Mouse (Mus musculus) heart, embryonic 13.5 days (tissue): ENCODE data around the gene Lcmt1. TPM values are rescaled to one million over a fixed set of nuclear protein-coding genes. Genes with fewer than 3 reads are reported as not detected.

Experiments used
- ATAC-seq: fragments of 200-750 bp; cut with Nextera tagmentation; 2 replicates; pipeline ENCODE4 v1.8.0; 2017; ENCODE audit warnings: moderate TSS enrichment; ENCODE audit not compliant: insufficient number of reproducible peaks, low FRiP score, low TSS enrichment; ENCODE audit errors: extremely low read depth
- H3K27ac ChIP-seq: fragments of 300-500 bp; sonication (generic); replicated peaks from 2 replicates; pipeline ENCODE4 v1.5.1; 2015; ENCODE audit warnings: moderate library complexity, mild to moderate bottlenecking, inconsistent platforms
- H3K27me3 ChIP-seq: fragments of 300-500 bp; sonication (generic); replicated peaks from 2 replicates; pipeline ENCODE4 v1.6.1; 2015; ENCODE audit warnings: mild to moderate bottlenecking, inconsistent platforms
- H3K36me3 ChIP-seq: fragments of 300-500 bp; sonication (generic); 2 replicates; pipeline ENCODE4 v1.6.1; 2015; ENCODE audit warnings: mild to moderate bottlenecking, inconsistent platforms
- H3K4me1 ChIP-seq: fragments of 300-500 bp; sonication (generic); 2 replicates; pipeline ENCODE4 v1.6.1; 2015; ENCODE audit warnings: inconsistent platforms
- H3K4me2 ChIP-seq: fragments of 300-500 bp; sonication (generic); 2 replicates; pipeline ENCODE4 v1.6.1; 2015; ENCODE audit warnings: inconsistent platforms, mild to moderate bottlenecking, moderate library complexity
- H3K4me3 ChIP-seq: fragments of 300-500 bp; sonication (generic); 2 replicates; pipeline ENCODE4 v1.5.1; 2015; ENCODE audit warnings: moderate library complexity, mild to moderate bottlenecking, inconsistent platforms
- H3K9ac ChIP-seq: fragments of 300-500 bp; sonication (generic); 2 replicates; pipeline ENCODE4 v1.6.1; 2015; ENCODE audit warnings: inconsistent platforms, mild to moderate bottlenecking, moderate library complexity
- H3K9me3 ChIP-seq: fragments of 300-500 bp; sonication (generic); 2 replicates; pipeline ENCODE4 v1.6.1; 2016; ENCODE audit warnings: inconsistent platforms
- WGBS: fragments of 180-500 bp; shearing (Covaris S2); methylation state at CpG from one replicate; pipeline ENCODE4 v1.1.7; 2015; ENCODE audit warnings: mixed read lengths; 5-methylcytosine and 5-hydroxymethylcytosine counted together
- polyA plus RNA-seq: library from polyadenylated mRNA; unstranded; fragments of >200 nt; fragmentation: Nextera tagmentation; extraction: Ambion mirVana; gene quantifications from 2 replicates; pipeline ENCODE4 v1.2.1, GENCODE M21; 2015

Gene Lcmt1
- polyA plus RNA-seq, 1 experiment from 2014 or later, result 36.7 TPM

DNA sequence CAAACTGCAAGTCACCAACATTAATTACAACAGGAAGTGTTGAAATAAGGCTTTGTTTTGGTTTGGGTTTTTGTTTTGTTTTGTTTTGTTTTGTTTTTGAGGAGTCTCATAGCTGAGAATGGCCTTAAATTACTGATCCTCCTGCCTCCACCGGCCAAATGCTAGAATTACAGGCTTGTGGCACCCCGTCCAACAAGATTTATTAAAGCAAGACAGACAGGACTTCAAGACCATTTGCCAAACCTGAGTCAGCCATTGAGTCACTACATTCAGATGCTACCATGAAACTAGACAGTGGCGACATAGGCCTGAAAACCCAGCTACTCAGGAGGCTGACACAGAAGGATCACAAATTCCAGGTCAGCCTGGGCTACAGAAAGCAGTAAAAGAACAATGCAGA is 1.9 kb downstream of the Lcmt1 start:
- H3K27me3 ChIP-seq, result 0 out of 2 replicates have a peak, but pooled peaks cover 3% of the 10 kb centered on the region
- no peaks in the 10 kb centered on the region for H3K36me3 ChIP-seq
- WGBS, result 65% methylated on average over 3 of the region's 3 CpGs
- no peaks in the 10 kb centered on the region for H3K9me3 ChIP-seq
- peaks cover 31% of the 10 kb centered on the region for H3K4me1 ChIP-seq
- H3K4me2 ChIP-seq, result no peak overlapping the region
- no peak for ATAC-seq
- no peak overlapping the region for H3K4me3 ChIP-seq
- H3K9ac ChIP-seq, result no peak overlapping the region
- no peak overlapping the region for H3K27ac ChIP-seq

DNA sequence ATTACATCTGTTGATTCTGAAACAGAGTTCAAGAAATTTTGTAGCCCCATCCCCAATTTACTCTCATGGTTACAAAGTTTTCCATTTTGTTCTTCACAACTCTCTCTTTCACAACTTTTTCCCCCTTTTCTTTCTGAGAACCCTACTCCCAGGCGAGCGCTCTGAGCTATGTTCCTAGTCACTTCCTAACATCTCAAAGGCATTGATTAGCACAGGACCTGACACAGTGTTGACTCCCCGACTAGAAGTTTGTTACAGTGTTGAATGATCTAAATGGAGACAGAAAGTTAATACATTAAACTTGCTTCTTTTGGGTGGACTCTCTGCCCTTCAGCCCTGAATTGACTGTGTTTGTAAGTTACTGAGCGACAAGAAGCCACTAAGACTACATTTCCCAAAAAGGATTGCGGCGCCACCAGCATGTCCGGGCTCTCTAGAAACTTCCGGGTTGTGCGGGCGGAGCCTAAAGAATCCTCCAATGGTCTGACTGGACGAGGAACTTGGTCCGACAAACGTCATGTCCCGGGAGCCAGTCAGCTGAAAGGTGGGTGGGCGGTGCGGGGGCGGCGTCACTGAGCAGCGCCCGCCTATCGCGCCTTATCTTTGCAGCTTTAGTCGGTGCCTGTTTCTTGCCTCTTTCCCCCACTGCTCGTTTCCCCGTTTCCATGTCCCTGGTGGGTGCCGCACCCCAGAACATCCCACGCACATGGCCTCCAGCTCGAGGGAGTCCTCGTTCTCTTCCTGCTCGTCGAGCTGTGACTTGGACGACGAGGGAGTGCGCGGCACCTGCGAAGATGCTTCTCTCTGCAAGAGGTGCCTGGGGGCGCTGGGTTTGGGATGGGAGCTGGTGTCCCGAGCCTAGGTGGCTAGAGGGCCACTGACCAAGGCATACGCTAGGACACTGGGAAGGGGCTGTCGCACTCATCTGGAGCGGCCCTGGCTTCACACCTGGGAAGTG is 8.1 kb downstream of the Lcmt1 start:
- Histone ChIP-seq H3K9ac (peak overlapping the region; percentile 84), H3K4me2 (peak overlapping the region; percentile 81), H3K36me3 (0 out of 2 replicates have a peak, but pooled peaks cover 4% of the 10 kb centered on the region), H3K4me3 (peak overlapping the region; percentile 69), H3K9me3 (no peaks in the 10 kb centered on the region), H3K27me3 (0 out of 2 replicates have a peak, but pooled peaks cover 2% of the 10 kb centered on the region), H3K27ac (peak overlapping the region; percentile 16; the same call in 1 of the 2 replicates), H3K4me1 (peaks cover 15% of the 10 kb centered on the region)
- whole genome bisulfite sequencing, result 3% methylated on average over 40 of the region's 41 CpGs
- ATAC-seq, result peak; percentile 99

DNA sequence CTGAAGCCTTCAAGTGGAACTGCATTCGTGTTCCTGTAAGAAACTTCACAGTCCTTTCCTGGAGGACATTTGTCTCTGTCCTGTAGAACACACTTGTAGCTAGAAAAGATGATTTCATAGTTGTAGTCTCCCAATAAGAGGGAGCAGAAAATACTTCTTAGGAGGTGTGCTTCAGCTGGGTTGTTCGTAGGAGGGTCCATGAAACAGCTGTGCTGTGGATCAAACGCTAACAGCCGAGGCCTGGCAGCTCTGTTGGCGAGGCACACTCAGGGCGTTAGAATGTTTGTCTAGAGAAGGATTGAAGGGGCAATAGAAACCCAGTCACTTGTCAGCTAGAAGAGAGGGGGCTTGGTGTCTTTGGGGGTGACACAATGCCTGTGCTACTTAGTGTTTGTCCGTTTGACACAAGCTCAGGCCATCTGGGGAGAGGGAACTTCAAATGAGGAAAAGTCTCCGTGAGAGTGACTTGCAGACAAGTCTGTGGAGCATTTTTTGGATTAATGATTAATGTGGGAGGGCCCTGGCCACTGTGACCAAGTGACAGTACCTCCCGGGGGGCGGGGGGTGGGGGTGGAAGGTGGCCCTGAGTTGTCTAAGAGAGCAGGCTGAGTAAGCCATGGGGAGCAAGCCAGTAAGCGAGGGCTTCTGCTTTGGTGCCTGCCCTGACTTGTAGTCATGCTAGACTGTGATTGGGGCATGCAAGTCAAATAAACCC is 16.3 kb downstream of the Lcmt1 start:
- Histone ChIP-seq H3K4me2 (no peak overlapping the region), H3K9me3 (no peaks in the 10 kb centered on the region), H3K27ac (no peak overlapping the region), H3K27me3 (no peaks in the 10 kb centered on the region), H3K4me3 (no peak overlapping the region), H3K4me1 (peaks cover 8% of the 10 kb centered on the region), H3K9ac (no peak overlapping the region), H3K36me3 (peaks cover 32% of the 10 kb centered on the region)
- ATAC-seq, result no peak
- 56% methylated on average over 11 of the region's 11 CpGs for WGBS

DNA sequence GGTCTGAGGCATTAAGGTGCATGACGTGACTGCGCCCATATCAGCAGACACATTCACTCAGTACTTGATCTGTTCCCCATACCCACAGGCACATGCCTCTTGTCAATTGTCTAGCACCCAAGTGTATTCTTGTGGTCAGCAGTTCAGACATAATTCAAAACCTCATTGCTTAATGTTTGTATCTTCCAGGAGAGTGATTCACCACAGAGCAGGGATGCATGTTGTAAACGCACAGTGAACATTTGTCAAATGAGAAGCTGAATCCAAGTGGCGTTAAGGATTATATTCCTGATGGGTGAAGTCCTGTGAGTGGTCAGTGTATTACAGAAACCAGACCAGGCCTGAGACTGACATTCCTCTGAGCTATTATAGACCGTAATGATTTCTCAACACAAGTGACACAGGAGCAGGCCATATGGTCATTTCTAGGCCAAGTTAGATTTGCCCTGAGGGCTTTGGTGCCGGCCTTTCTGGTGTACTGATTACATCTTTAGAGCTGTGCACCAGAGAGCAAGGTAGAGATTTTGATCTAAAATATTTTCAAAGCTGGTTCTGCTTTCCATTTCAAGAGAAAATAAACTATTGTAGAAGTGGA is 20.2 kb downstream of the Lcmt1 start:
- Histone ChIP-seq H3K9me3 (no peaks in the 10 kb centered on the region), H3K4me2 (no peak overlapping the region), H3K27ac (no peak overlapping the region), H3K36me3 (peaks cover 39% of the 10 kb centered on the region), H3K4me3 (no peak overlapping the region), H3K9ac (no peak overlapping the region), H3K4me1 (peaks cover 24% of the 10 kb centered on the region), H3K27me3 (no peaks in the 10 kb centered on the region)
- WGBS, result 77% methylated on average over 6 of the region's 6 CpGs
- ATAC-seq, result no peak

DNA sequence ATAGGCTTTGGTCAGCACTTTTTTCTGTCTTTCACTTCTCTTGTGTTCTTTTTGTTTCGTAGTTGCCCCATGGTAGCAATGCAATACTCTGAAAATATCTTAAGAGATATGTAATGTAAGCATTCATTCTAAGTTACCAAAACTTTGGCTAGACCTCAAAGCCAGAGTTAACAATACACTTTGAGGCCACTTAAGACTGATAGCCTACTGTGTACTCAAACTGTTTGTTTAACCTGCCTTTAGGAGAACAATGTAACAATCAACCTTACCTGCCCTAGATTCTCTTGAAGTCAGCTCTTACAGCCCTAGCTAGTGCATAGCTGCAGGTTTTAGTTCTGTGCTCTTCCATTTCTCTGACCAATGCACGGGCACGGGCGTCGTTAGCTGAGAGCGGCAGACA is 24.7 kb downstream of the Lcmt1 start:
- Histone ChIP-seq H3K9ac (no peak overlapping the region), H3K27ac (no peak overlapping the region), H3K4me1 (peaks cover 16% of the 10 kb centered on the region), H3K4me3 (no peak overlapping the region), H3K4me2 (no peak overlapping the region), H3K27me3 (no peaks in the 10 kb centered on the region), H3K36me3 (peaks cover 24% of the 10 kb centered on the region; the same call in 1 of the 2 replicates), H3K9me3 (no peaks in the 10 kb centered on the region)
- 61% methylated on average over 6 of the region's 6 CpGs for WGBS
- ATAC-seq, result no peak

DNA sequence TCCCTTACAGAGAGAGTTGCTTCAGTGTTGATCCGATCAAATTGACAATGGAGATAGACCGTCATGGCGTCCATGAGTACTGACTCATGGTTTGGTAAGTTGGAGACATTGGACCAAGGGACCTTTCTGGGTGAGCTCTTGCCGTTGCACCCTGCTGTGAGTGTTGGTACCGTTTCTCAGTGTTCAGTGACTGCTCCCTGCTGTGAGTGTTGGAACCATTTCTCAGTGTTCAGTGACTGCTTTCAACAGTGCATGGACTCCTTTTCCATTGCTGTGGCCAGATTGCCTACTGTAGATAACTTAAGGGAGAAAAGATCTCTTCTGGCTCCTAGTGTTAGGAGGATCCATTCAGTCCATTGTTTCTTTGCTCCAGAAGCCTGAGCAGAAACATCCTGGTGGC is 27.3 kb downstream of the Lcmt1 start:
- Histone ChIP-seq H3K4me3 (no peak overlapping the region), H3K4me1 (peaks cover 16% of the 10 kb centered on the region), H3K4me2 (no peak overlapping the region), H3K9me3 (no peaks in the 10 kb centered on the region), H3K36me3 (peaks cover 17% of the 10 kb centered on the region), H3K27me3 (no peaks in the 10 kb centered on the region), H3K9ac (no peak overlapping the region), H3K27ac (no peak overlapping the region)
- 82% methylated on average over 5 of the region's 5 CpGs for WGBS
- no peak for ATAC-seq

DNA sequence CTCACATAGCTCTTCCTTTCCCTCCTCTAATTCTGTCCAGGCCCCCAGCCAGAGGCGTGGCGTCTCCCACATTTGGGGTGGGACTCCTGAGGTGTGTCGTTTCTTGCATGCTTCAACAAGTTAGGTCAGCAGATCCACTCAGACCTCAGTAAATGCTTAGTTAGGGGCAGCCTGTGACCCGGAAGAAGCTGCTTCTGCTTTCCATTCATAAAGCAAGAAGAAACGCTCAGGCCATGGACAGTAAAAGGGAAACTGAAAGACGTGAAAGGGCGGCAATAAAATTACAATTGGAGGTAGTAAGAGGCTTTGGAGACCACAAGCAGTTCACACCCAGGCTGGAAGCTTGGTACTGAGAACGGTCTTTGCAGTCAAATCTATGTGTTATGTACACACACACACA is 27.8 kb downstream of the Lcmt1 start:
- ATAC-seq, result no peak
- no peak overlapping the region for H3K27ac ChIP-seq
- no peak overlapping the region for H3K4me2 ChIP-seq
- peaks cover 16% of the 10 kb centered on the region for H3K4me1 ChIP-seq
- H3K4me3 ChIP-seq, result no peak overlapping the region
- H3K9ac ChIP-seq, result no peak overlapping the region
- H3K36me3 ChIP-seq, result peaks cover 18% of the 10 kb centered on the region
- no peaks in the 10 kb centered on the region for H3K27me3 ChIP-seq
- 78% methylated on average over 8 of the region's 8 CpGs for WGBS
- H3K9me3 ChIP-seq, result no peaks in the 10 kb centered on the region

DNA sequence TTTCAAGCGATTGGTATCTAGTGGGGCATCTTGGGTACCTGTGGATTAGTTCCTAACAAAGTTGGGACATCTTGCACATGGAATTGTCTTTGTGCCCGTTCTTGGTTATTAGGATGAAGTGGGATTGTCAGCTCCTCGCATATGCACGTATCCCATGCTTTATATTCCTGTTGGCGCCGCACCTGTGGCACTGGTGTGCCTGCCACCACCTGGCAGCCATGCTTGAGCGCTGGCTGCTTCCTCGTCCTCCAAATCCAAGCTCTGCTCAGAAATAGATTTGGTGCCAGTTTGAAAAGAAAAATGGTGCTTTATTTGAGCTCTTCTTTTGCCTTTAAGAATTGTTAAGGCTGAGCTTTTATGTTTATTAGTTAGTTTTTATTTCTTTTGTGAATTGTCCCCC is 28.3 kb downstream of the Lcmt1 start:
- no peak overlapping the region for H3K27ac ChIP-seq
- WGBS, result 84% methylated on average over 8 of the region's 8 CpGs

DNA sequence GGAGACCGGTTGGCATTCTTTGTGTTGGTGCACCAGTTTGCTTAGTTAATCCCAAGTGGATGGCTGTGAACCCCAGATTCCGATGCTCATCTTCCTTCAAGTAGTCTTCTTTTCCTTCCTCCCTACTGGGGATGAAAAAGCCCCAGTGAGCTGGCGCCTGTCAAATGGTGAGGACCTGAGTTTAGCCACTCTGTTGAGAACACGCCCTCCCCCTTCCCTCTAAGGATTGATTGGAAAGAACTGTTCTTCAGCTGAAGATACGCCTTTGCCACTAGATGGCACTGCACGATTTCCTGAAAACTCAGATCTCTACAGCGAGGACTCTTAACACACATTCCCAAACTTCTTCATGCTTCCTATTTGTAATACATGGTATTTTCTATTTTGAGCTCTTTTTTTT is 29.2 kb downstream of the Lcmt1 start:
- ATAC-seq, result no peak
- H3K4me3 ChIP-seq, result no peak overlapping the region
- H3K4me1 ChIP-seq, result peaks cover 12% of the 10 kb centered on the region
- no peak overlapping the region for H3K4me2 ChIP-seq
- no peak overlapping the region for H3K27ac ChIP-seq
- no peak overlapping the region for H3K9ac ChIP-seq
- WGBS, result 22% methylated on average over 7 of the region's 7 CpGs
- H3K9me3 ChIP-seq, result no peaks in the 10 kb centered on the region
- H3K27me3 ChIP-seq, result no peaks in the 10 kb centered on the region
- H3K36me3 ChIP-seq, result peaks cover 20% of the 10 kb centered on the region

More for the DNA sequence above, 28.3 kb downstream of the Lcmt1 start:
- Histone ChIP-seq H3K4me1 (peaks cover 16% of the 10 kb centered on the region), H3K9ac (no peak overlapping the region), H3K36me3 (peaks cover 20% of the 10 kb centered on the region), H3K9me3 (no peaks in the 10 kb centered on the region), H3K27me3 (no peaks in the 10 kb centered on the region), H3K4me2 (no peak overlapping the region), H3K4me3 (no peak overlapping the region)
- ATAC-seq, result no peak

DNA sequence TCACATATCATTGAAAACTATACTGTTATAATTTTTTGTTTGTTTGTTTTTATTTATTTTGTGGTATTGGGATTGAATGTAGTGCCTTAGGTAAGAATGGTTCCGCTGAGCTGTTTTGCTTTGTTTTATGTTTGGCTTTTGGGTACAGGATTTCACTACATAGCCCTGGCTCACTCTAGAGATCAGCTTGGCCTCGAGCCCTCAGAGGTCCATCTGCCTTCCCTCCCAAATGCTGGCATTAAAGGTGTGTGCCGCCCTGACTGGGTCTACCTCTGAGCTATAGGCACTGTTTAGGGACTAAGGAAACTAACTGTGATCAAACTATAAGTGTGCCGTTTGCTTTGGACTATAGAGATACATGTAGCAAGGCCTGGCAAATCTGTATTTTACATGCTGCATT is 29.7 kb downstream of the Lcmt1 start:
- Histone ChIP-seq H3K27me3 (no peaks in the 10 kb centered on the region), H3K9ac (no peak overlapping the region), H3K4me2 (no peak overlapping the region), H3K27ac (no peak overlapping the region), H3K9me3 (no peaks in the 10 kb centered on the region), H3K4me3 (no peak overlapping the region), H3K4me1 (peaks cover 12% of the 10 kb centered on the region), H3K36me3 (peaks cover 23% of the 10 kb centered on the region)
- ATAC-seq, result no peak
- WGBS, result 72% methylated on average over 4 of the region's 4 CpGs

DNA sequence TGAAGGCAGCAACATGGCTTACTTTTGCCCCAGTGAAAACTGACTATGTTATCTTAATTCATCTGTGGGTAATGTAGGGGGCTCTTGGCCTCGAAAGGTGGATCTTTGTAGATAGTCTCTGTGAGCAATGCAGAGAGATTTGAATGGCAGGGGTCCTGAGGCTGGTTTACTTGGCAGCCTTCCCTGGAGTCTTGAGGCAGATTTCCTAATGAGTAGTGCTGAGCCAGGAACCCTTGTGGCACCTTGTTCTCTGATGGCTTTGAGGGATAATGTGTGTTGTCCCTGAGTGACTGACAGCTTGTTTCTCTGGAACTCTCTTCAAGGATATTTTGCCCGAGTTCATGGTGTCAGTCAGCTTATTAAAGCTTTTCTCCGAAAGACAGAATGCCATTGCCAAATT is 31.5 kb downstream of the Lcmt1 start:
- no peak overlapping the region for H3K9ac ChIP-seq
- no peak overlapping the region for H3K4me3 ChIP-seq
- no peak for ATAC-seq
- H3K9me3 ChIP-seq, result no peaks in the 10 kb centered on the region
- no peak overlapping the region for H3K4me2 ChIP-seq
- H3K36me3 ChIP-seq, result peaks cover 32% of the 10 kb centered on the region
- no peaks in the 10 kb centered on the region for H3K27me3 ChIP-seq
- peaks cover 27% of the 10 kb centered on the region for H3K4me1 ChIP-seq
- no peak overlapping the region for H3K27ac ChIP-seq
- WGBS, result 76% methylated on average over 3 of the region's 3 CpGs
